Mouse (Mus musculus) kidney, postnatal 25 days (tissue): ENCODE measurements around the gene Slain1.

Experiments
- DNase-seq, 2 experiments: peaks; one replicate each; pipeline ENCODE4 v3.0.0; 2021; ENCODE audit warnings: mixed read lengths in 2 of 2

The Slain1 gene

DNA sequence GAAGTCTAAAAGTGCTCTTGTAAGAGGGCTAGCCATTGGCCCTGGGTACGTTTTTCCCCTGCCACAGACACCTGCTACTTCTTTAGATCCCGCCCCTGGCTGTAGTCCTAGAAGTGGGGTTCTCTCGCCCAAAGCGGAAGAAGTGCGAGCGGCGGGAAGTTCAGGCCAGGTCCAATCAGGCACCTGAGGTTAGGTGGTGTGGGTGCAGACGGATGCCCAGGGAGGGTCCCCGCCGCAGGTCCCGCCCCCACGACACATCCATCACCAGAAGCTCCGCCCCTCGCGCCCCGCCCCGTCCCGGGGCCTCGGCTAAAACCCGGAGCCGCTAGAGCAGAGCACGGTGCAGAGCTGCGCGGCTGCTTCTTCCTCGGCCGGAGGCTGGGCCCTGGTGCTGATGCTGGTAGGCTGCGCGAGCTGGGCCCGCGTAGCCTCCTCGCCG is at the start of gene Slain1:
Gene Slain1 (plus strand): TSS at position 333 of the 439 bp plus-strand sequence.
- DNase-seq = peak; percentile 87 to 93

GRCm38 (mm10) chr14:103608063-103608462 is 42.0 kb upstream of the Slain1 start:
- DNase-seq = no peak

- DNase-seq = no peak
Observed at GRCm38 (mm10) chr14:103613573-103614271, 36.3 kb upstream of the Slain1 start.

GRCm38 (mm10) chr14:103614272-103614587 is 35.8 kb upstream of the Slain1 start:
- DNase-seq = no peak

GRCm38 (mm10) chr14:103619756-103620155 is 30.3 kb upstream of the Slain1 start:
- DNase-seq = no peak

GRCm38 (mm10) chr14:103621207-103621606 is 28.8 kb upstream of the Slain1 start:
- DNase-seq = no peak

- no peak for DNase-seq
Observed at GRCm38 (mm10) chr14:103626100-103626499, 23.9 kb upstream of the Slain1 start.

GRCm38 (mm10) chr14:103629639-103630364 is 20.2 kb upstream of the Slain1 start:
- DNase-seq = no peak

DNA sequence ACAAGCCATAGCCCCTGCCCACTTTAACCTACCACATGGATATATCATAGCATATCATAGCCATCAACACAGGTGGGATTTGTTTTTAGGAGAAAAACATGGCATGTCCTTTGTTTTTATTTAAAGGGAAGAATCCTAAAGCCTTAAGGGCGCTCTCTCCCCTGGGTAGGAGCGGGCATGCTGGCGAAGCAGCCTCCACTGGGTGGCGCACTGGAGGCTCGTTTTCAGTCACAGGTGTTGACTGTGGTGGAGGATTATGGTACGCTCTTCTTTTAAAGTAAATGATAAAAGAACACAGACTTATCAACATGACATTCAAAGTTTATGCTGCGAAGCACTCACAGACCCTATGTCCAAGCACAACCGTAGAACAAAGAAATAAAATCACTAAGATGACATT is 19.5 kb upstream of the Slain1 start:
- DNase-seq = no peak

- no peak for DNase-seq
Observed at GRCm38 (mm10) chr14:103643933-103644332, 6.1 kb upstream of the Slain1 start.

DNA sequence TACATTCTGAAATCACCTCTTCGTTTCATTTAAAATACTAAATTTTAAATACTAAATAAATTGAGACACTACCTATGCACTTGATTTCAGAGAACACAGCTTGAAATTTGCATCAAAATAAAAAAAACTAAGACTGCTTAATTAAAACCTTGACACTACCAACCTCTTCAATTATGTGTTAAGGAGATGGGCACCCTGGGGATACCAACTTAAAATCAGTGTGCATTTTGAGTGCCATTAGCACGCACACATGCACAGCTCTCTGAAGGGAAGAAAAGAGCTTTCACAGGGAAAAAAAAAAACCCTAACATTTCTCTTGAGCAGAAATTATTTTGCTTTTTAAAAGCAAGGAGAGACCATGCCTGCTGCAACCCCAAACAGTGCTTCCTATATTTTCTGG is 2.0 kb upstream of the Slain1 start:
- no peak for DNase-seq

- DNase-seq = no peak
Observed at GRCm38 (mm10) chr14:103648623-103649255, 1.3 kb upstream of the Slain1 start.

GRCm38 (mm10) chr14:103649302-103649701 is 726 bp upstream of the Slain1 start:
- no peak for DNase-seq

GRCm38 (mm10) chr14:103650413-103651101 is 529 bp downstream of the Slain1 start:
- DNase-seq = peak; percentile 69 to 85

GRCm38 (mm10) chr14:103651106-103651505 is 1.1 kb downstream of the Slain1 start:
- DNase-seq = no peak

DNA sequence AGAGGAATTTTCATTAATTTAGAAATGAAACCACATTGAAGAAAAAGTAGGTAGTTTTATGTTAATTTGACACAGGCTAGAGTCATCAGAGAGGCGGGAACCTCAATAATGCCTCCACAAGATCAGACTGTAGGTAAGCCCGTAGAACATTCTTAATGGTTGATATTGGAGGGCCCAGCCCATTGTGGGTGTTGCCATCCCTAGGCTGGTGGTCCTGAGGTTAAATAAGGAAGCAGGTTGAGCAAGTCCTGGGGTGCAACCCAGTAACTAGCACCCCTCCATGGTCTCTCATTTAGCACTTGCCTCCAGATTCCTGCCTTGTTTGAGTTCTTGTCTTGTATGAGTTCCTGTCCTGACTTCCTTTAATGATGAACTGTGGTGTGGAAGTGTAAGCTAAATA is 1.5 kb downstream of the Slain1 start:
- no peak for DNase-seq

DNA sequence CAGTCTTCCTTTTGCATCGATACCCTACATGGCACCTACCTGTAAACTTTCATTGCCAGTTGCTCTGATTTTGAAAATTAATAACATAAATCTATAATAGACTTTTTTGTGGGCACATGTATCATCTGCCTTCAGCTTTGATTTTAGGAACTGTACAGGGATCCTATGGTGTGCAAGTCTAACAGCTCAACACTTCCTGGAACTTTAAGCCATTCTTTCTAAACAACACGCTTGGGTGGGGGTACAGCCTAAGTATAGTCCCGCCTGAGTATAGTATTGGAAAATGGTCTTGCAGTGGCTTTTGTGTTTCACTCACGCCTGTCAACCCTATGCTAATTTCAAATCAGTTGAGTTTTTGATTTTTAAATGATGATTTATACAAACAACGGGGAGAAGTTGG is 2.5 kb downstream of the Slain1 start:
- no peak for DNase-seq

- DNase-seq = no peak
Observed at GRCm38 (mm10) chr14:103653800-103654199, 3.8 kb downstream of the Slain1 start.

DNA sequence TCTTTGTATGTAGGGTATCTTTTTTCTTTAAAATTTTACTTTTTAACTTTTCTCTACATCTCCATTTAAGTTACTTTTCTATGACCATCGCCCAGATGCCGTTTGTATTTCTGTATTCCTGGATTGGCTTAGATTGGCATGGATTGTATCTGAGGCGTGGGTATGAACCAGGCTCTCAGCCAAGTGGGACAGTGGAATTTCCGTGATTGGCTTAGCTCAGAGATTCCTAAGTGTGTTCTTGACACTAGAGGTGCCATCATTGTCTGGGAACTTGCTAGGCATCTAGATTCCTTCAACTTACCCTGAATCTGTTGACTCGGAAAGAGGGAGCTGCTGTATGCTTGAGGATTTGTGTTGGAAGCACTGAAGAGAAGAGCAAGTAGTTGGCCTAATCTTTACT is 5.4 kb downstream of the Slain1 start:
- no peak for DNase-seq

DNA sequence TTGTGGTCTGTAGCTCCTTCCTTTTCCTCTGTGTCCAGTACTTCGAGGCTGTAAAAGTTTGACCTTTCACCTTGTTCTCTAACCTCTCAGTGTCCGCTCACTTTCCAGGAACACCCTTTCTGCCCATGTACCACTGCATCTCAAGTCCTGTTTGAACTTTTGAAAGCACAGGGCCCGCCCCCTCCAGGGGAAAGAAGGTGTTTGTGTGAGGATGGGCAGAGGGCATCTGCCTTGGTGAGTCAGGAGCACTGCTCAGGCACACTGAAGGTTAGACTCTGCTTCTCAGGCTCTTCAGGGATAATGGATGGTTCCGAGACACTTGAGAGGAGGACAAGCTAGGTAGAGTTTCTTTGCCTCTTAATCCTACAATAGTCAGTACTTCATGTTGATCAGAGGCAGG is 7.8 kb downstream of the Slain1 start:
- DNase-seq = no peak

- no peak for DNase-seq
Observed at GRCm38 (mm10) chr14:103663026-103663425, 13.0 kb downstream of the Slain1 start.

DNA sequence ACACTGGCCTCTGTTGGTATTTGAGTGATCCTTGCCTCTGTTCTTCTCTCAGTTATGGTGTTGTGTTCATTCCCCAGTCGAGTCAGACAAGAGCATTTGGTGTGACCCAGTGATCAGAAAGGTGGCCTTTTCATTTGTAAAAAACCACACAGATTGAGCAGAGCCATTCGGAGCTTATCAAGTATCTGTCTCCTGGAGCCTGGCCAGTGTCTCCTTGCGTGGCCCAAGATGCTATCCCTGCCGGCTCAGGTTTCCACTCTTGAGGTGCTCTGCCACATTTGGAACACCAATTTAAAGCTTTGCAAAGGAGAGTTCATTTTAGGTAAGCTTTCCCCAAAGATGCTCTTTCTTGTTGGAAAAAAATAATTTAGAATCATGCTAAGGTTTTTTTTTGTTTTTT is 14.4 kb downstream of the Slain1 start:
- no peak for DNase-seq

- DNase-seq = no peak
Observed at GRCm38 (mm10) chr14:103666347-103666954, 16.4 kb downstream of the Slain1 start.
